In the genomic region with DNA sequence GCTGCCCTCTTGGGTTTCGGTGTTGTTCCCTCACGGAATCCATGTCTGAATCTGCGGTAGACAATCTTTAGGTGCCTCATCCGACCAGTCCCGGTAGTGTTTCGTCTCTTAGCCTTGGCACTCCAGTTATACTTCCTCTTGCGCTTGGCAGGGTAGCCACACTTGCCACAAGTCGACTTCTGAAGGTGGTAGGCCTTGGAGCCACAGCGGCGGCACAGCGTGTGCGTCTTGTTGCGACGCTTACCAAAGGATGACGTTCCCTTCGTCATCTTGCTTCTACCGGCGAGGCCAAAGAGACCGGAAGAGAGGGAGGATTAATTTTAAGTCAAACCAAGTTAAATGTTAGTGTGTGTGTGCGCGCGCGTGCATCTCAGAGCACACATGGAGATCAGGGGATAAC, we compare ENCODE assay signal across 9 mouse cellular contexts. TPM values are rescaled to one million over a fixed set of nuclear protein-coding genes. Genes with fewer than 3 reads are reported as not detected.
ATAC-seq lines count a peak whose summit lies in the region.
"Had no signal": no experiment of that assay in that cellular context is flagged by ENCODE, and none has a peak within 500 bp of the region (broad histone marks: within the 10 kb centered on the region; RNA-seq: fewer than 3 reads in every experiment).

No protein-coding gene starts in this region.

- peak; percentile 52; the same call in 1 of the 2 replicates for ATAC-seq in granulocyte monocyte progenitor cell, adult 5-6 weeks (replicated peaks; ENCODE audit: poor library complexity, severe bottlenecking)
- ATAC-seq in megakaryocyte, adult 5-6 weeks (ENCODE audit: poor library complexity, severe bottlenecking) = peak; percentile 73

RNA-seq across cellular contexts. Expression of gene Gm10401, which starts 5.2 kb away (rescaled TPM):
- total RNA-seq in granulocyte monocyte progenitor cell, adult 5-6 weeks (2014; fragmentation: Nextera tagmentation) = not detected in 2 replicates
- 0.26 TPM in 1 of 2 replicates, not detected in the other for total RNA-seq in granulocyte monocyte progenitor cell, adult 5-6 weeks (2017)
- total RNA-seq in megakaryocyte, adult 5-6 weeks (2015) = not detected in 2 replicates
- total RNA-seq in megakaryocyte, adult 5-6 weeks (2017) = not detected in 2 replicates
- total RNA-seq: adrenal gland, adult 18-20 months; adrenal gland, adult 2 months; adrenal gland, adult 8-10 months; adrenal gland, postnatal 10 days; adrenal gland, postnatal 14 days; adrenal gland, postnatal 25 days; adrenal gland, postnatal 36 days had no signal

RNA-seq across cellular contexts. Expression of gene Acads, which starts 15.9 kb away (rescaled TPM):
- 32.0 and 59.2 TPM in 2 replicates for total RNA-seq in granulocyte monocyte progenitor cell, adult 5-6 weeks (2014; fragmentation: Nextera tagmentation)
- total RNA-seq in granulocyte monocyte progenitor cell, adult 5-6 weeks (2017) = 24.3 and 27.6 TPM in 2 replicates
- total RNA-seq in megakaryocyte, adult 5-6 weeks (2015) = 13.5 and 15.2 TPM in 2 replicates
- 13.0 and 17.4 TPM in 2 replicates for total RNA-seq in megakaryocyte, adult 5-6 weeks (2017)

RNA-seq across cellular contexts. Expression of gene Unc119b, which starts 31.5 kb away (rescaled TPM):
- 12.5 and 16.4 TPM in 2 replicates for total RNA-seq in granulocyte monocyte progenitor cell, adult 5-6 weeks (2014; fragmentation: Nextera tagmentation)
- total RNA-seq in granulocyte monocyte progenitor cell, adult 5-6 weeks (2017) = 8.1 and 10.3 TPM in 2 replicates
- total RNA-seq in megakaryocyte, adult 5-6 weeks (2015) = 12.5 and 14.0 TPM in 2 replicates
- total RNA-seq in megakaryocyte, adult 5-6 weeks (2017) = 13.3 and 19.9 TPM in 2 replicates

RNA-seq across cellular contexts. Expression of gene Mlec, which starts 54.7 kb away (rescaled TPM):
- total RNA-seq in granulocyte monocyte progenitor cell, adult 5-6 weeks (2014; fragmentation: Nextera tagmentation) = 247 and 279 TPM in 2 replicates
- total RNA-seq in granulocyte monocyte progenitor cell, adult 5-6 weeks (2017) = 290 and 318 TPM in 2 replicates
- total RNA-seq in megakaryocyte, adult 5-6 weeks (2015) = 76.4 and 97.7 TPM in 2 replicates
- total RNA-seq in megakaryocyte, adult 5-6 weeks (2017) = 117 and 118 TPM in 2 replicates
